Mouse (Mus musculus) left cerebral cortex, postnatal 14 days (tissue): ENCODE data around the gene Rnf34. TPM values are rescaled to one million over a fixed set of nuclear protein-coding genes. Genes with fewer than 3 reads are reported as not detected.

Experiments
- DNase-seq, 2 experiments: peaks; one replicate each; pipeline ENCODE4 v3.0.0; 2021 to 2022; ENCODE audit warnings: low spot score in 2 of 2, mixed read lengths in 1 of 2
- intact Hi-C: fragments of 180-260 bp; cut with DNase I; formaldehyde crosslinking; loops from one replicate; pipeline ENCODE4 v1.15.1; 2025
- long read RNA-seq, 2 experiments: library from polyadenylated mRNA; stranded (forward); transcript quantifications; one replicate each; pipeline ENCODE4 v2.0.0; 2021
- total RNA-seq, 2 experiments: library from RNA; stranded (reverse); gene quantifications; 2 replicates each; pipeline ENCODE4 v1.2.3; 2021

The Rnf34 gene
- total RNA-seq: 10 to 100 TPM; 44.6 to 53.8 TPM
- long read RNA-seq, experiment 1, full-length matches to known transcripts: 77 of 91 reads
- long read RNA-seq, experiment 1, partial matches to known transcripts: 10 of 91 reads
- long read RNA-seq, experiment 1, other reads (novel, unspliced or antisense): 4 of 91 reads
- long read RNA-seq, experiment 2, full-length matches to known transcripts: 65 of 73 reads
- long read RNA-seq, experiment 2, partial matches to known transcripts: 8 of 73 reads
- long read RNA-seq, experiment 2, other reads (novel, unspliced or antisense): 0 of 73 reads

DNA sequence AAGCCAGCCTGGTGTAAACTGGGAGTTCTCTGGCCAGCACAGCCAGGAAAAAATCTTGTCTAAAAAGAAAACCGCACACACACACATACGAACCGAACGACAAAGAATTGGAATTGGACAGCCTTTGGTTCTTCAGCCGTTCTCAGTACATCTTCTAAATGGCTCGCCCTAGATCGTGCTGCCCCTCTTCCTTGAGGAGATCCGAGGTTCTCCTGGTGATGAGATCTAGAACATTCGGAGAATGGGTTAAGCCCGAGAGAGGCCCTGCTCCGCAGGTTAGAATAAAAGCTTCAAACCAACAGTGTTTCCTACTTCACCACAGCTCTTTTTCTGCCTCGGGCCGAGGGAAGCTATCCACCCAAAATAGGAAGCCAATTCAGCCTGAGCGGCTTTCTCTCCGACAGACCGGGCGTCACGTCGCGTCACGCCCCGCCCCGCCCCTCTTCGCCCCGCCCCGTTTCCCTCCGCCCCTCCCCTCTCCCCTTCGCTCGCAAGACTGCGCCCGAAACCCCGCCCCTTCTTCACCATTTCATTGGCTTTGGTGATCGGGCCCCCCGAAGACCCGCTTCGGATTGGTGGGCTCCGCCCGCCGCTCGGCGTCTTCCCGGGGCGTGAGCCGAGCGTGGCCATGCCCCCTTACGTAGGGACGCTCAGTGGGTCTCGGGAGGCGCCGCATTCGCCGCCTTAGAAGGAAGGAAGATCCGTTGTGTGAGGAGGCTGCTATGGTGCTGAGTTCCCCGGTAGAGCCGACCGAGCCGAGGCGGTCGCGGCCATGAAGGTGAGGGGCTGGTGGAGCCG, at the start of gene Rnf34:
Gene Rnf34, plus strand, starts transcription at position 528 of the 798 bp plus-strand sequence.
- intact Hi-C loops: loop anchor here (5.0 kb wide), 1 partner anchor 32 kb away; no protein-coding TSS in a partner anchor
- DNase-seq: peak; percentile 97 to 99

DNA sequence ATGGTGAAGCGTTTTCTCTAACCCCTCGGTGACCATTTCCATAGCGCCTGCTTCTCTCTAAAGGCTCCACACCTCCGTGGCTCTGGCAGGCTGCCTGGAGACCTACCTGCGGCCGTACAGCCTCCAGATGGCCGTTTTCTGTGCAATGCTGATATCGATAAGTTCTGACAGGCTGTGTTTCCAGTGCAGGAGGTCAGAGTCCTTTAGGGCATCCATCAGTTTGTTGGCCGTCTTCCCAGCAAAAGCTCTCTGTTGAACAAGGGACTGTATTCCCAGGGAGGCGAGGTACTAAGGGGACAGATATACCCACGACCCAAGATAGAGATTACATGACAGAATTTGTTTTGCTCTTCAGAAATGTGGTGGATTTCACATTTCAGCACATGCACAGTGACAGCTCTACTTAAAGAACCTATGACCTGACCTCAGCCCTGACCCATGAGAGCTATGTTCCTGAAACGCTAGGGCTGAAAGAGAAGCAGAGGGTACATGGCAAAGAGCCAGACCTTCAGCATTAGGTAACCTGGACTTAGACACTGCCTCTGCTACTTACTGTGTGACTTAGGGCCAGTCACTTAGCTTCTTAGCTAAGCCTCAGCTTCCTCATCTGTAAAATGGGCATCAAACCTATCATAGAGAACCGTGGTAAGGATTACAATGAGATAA, 49.4 kb upstream of the Rnf34 start:
- intact Hi-C loops: no loop called here

DNA sequence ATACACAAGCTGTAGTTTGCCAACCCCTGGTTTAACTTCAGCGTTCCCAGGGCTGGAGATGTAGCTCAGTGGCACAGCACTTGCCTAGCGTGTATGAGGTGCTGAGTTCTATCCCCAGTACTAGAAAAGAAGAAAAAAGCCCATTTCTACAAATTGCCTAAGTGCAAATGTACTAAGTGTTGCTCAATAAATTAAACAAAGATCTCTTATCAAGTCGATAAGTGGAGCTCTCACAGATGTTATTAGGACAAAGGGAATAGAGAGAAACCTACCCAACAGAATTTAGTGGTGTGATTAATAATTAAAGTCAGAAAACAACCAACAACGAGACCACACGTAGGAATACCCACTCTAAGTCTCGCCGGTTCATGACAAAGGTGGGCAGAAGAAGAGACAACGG, 48.2 kb upstream of the Rnf34 start:
- no peak for DNase-seq
- intact Hi-C loops: no loop called here

More for the DNA sequence above, 49.4 kb upstream of the Rnf34 start:
- no peak for DNase-seq

DNA sequence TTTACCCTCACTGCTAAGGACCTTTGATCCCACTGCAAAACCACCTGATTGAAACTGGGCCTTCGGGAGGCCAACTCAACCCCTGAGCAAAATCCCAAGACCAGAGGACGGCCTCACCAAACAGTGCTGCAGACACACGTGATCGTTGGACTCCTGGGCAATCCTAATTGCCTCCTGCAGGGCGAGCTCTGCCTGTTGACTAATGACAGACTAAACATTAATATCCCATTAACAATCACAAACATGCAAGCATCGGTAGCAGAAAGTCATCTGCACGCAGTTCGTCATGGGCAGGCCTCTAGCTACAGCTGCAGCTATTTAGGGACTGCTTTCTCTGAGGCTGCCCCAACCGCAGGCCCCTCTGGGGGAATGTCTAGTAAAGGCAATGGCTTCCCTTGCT, 47.1 kb upstream of the Rnf34 start:
- no peak for DNase-seq
- intact Hi-C loops: no loop called here

DNA sequence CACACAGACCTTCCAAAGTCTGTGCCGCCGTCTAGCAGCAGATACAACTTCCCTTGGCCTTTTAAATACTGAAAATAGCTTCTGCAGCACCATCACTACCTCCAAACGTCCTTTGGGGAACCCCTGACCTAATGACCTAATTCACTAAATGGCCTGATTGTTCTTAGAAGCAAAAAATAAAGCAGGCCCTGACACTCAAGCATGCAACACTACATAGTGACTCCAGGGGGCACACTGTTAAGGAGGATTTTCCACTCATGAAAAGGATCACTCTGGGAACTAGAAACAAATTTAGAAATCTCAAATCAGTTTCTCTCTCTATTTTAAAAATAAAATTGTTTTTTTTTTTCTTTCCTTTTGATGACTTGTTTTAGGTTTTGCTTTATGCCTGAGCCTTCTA, 44.3 kb upstream of the Rnf34 start:
- intact Hi-C loops: no loop called here
- DNase-seq: no peak

DNA sequence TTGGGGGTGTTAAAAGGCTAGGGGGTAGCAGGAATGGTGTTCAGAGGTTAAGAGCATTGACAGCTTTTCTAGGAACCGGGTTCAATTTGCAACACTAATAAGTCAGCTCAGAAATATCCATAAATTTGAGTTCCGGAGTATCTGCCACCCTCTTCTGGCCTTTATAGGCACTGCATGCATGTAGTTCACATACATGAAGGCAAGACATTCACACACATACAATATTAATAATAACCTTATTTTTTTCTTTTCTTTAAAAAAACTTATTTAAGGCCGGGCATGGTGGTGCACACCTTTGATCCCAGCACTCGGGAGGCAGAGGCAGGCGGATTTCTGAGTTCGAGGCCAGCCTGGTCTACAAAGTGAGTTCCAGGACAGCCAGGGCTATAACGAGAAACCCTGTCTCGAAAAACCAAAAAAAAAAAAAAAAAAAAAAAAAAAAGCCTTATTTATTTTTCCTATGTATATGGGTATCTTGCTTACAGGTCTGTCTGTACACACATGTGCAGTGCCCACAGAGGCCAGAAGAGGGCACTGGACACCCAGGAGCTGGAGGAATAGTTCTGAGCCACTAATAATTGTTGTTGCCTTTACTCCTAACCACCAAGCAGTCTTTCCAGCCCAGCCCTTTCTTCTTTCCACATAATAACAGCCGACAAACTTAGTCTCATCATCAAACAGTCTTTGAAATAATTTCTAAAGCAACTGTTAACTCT, 38.3 kb upstream of the Rnf34 start:
- peak; percentile 52 to 68 for DNase-seq
- intact Hi-C loops: no loop called here

DNA sequence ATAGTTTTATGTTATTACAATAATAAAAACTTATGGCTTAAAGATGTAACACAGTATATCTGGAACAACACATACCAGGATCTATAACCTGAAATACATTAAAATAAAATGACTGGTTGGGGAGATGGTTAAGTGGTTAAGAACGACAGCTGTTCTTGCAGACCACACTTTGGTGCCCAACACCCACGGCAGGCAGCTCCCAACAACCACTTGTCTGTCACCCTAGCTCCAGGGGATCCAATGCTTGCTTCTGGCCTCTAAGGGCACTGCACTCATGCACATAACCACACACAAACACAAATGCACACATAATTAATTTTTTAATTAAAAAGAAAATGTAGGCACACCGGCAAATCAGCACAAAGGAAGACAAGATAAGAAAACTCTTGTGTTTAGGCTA, 37.1 kb upstream of the Rnf34 start:
- DNase-seq: no peak
- intact Hi-C loops: no loop called here

DNA sequence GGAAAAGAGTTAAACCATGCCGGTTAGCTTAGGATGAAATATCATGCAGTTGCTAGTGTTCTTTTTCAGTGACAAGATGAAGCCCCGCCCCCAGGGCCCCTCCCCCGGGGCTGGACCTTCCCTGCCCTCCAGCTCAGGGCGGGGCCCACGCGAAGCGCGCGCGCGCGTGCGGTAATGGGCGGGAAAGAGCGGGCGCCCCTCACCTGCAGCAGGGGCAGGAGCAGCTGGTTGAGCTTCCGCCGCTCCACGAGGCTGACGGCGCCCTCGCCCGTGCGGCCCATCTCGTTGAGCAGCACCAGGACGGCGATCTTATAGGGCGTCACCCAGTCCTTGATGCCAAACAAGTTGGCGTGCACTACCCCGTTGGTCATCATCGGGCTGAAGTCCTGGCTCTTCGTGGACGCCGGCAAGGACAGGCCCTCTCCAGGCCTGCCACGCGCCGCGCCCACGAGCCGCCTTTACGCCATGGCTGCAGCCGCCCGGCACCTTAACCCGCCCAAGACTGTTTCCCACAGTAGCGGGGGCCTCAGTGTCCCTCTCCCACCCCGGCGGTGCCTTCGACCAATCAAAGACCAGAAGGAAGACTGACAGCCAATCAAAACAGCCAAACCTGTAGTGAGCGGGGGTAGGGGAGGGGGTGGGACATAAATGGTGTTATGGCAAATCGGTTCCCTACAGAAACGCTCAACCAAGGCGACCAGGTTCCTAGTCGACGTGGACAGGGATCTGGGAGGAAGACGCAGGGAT, 28.9 kb upstream of the Rnf34 start, which contains the start of gene Anapc5:
Gene Anapc5, minus strand, starts transcription at position 563 of the 747 bp plus-strand sequence.
- intact Hi-C loops: loop anchor here (5.0 kb wide), 1 partner anchor 61 kb away; no protein-coding TSS in a partner anchor
- DNase-seq: peak; percentile 90 to 96

DNA sequence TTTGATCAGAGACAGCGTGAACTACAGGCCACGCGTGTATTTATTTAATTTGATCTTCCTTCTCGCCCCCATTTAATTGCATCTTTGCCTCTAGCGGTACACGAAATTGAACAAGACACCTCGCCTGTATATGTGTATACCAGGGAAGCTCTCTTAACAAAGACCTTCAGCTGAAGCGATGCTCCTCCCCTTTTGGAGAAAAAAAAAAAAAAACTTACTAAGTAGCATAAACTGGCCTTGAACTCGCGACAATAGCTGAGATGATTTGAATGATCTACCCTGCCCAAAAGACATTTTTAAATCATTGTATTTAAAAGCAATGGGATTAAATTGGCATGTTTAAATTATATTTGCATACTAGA, 28.3 kb upstream of the Rnf34 start:
- intact Hi-C loops: loop anchor here (5.0 kb wide), 1 partner anchor 61 kb away; no protein-coding TSS in a partner anchor
- no peak for DNase-seq

DNA sequence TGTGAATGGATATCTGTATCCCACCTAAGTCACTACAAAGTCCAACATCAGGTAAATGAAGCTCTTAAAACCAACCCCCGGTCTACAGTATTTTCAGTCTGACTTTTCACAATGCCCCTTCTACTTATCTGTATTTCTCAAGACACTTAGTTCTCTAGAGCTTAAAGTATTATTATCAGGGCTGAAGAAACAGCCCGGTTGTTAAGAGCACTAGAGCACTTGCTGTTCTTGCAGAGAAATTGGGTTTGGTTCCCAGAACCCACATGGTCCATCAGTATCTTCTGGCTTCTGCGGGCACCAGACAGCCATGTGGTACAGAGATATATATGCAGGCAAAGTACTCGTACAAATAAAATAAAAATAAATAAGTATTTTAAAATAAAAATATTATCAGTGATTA, 27.4 kb upstream of the Rnf34 start:
- DNase-seq: no peak
- intact Hi-C loops: loop anchor here (5.0 kb wide), 1 partner anchor 60 kb away; no protein-coding TSS in a partner anchor

DNA sequence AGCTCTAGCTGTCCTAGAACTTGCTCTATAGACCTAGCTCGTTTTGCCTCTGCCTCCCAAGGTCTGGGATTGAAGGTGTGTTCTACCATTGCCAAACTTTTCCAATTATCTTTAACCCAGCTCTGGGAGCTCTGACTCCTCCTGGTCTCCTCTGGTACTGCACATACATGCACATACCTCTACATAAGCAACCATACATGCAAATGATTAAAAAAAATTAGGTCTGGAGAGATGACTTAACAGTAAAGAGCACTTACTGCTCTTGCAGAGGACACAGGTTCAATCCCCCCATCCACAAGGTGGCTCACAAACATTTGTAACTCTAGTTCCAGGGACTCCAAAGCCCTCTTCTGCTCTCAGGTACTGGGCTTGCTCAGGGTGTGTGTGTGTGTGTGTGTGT, 25.9 kb upstream of the Rnf34 start:
- no peak for DNase-seq
- intact Hi-C loops: loop anchor here (5.0 kb wide), 1 partner anchor 58 kb away; no protein-coding TSS in a partner anchor

DNA sequence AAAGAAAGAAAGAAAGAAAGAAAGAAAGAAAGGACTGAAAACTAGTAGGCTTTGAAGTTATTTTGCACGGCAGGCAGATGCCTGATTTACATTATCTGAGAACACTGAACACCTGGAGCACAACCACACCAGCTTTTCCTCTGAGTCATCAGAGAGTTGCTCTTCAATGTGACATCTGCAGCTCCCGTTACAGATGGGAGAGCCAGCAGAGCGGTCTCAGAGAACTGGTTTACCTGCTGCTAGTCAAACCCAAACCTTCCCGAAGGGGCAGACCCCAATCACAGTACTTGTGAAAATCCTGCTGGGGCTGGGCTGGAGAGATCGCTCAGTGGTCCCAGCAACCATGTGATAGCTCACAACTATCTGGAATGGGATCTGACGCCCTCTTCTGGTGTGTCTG, 25.4 kb upstream of the Rnf34 start:
- intact Hi-C loops: loop anchor here (5.0 kb wide), 1 partner anchor 58 kb away; no protein-coding TSS in a partner anchor

DNA sequence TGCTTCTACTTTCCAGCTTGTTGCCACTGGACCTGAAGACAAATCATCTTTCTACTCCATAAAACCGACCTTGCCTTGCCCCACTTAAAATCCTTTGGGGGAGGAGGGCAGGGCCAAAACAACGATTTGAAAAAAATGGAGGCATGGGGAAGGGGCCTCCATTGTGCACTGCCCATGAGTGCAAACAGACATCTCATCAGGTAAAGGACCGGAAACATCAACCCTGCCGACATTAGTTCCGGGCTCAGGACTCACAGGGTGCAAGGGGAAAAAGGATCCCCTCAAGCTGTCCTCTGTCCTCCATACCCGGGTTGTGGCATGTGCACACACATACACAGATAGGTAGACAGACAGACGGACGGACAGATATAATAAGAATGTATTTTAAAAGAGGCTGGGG, 24.7 kb upstream of the Rnf34 start:
- intact Hi-C loops: no loop called here
- DNase-seq: no peak

More for the DNA sequence above, 25.4 kb upstream of the Rnf34 start:
- DNase-seq: no peak

DNA sequence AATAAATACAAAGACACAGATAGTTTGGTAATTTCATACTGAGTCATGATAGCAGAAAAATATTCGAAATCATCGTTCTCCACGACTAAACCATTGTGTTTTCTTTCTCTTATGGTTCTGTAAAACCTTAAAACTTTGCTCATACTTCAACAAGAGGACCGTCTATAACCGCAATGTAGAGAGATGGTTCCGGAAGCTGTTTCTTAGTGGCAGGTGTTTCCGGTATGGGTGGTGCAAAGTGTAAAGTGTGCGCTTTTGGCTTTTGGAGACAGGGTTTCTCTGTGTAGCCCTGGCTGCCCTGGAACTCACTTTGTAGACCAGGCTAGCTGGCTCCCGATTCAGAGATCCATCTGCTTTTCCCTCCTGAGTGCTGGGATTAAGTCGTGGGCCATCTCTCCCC, 17.3 kb upstream of the Rnf34 start:
- DNase-seq: no peak
- intact Hi-C loops: no loop called here

DNA sequence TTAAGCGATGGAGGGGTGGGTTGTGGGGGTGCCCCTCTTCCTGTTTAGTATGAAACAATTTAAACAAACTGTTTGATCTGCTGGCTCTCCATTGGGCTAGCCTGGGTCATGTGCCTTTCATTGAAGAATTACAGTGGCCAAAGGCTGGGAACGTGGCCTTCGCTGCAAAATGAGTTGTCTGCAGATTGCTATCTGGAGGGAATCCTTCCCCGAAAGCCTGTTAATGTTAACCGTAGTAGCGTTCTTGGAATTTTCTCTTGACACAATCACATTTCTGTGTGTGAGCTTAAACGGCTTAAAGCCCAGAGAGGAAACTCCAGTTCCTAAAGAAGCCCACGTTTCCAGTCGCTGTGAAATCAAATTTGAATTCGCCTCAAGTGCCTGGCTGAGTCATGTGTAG, 16.9 kb upstream of the Rnf34 start:
- intact Hi-C loops: no loop called here
- DNase-seq: no peak

DNA sequence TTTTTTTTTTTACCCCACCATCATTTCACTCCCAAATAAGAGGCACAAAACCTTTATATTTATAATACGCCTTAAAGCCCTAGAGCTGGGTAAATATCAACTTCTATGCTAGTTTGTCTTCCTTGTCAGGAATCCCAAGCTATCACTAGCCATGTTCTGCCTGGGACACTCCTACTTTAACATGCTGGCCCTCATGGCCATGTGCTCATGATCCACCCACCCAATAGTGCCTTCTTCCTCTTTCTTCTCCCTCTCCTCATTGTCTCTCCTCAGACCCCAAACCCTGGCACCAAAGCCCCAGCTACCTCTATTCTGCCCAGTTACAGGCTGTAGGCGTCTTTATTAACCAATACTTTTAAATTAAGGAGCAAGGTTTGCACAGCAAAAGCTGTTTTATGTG, 8.7 kb upstream of the Rnf34 start:
- intact Hi-C loops: no loop called here
- no peak for DNase-seq

DNA sequence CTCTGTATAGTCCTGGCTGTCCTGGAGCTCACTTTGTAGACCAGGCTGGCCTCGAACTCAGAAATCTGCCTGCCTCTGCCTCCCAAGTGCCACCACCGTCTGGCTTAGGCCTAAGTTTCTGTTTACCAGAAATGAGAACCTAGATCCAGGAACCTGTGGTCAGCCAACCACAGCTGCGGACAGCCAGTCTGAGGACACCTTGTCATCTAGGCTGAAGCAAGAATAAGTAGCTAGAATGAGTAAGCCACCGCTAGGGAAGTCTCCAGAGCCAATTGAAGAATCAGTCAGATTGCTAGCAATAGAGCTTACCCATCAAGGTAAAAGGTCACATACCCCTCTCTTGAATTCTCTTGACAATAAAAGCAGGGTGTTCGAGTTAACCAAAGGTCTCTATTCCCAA, 6.0 kb upstream of the Rnf34 start:
- intact Hi-C loops: no loop called here
- DNase-seq: no peak

DNA sequence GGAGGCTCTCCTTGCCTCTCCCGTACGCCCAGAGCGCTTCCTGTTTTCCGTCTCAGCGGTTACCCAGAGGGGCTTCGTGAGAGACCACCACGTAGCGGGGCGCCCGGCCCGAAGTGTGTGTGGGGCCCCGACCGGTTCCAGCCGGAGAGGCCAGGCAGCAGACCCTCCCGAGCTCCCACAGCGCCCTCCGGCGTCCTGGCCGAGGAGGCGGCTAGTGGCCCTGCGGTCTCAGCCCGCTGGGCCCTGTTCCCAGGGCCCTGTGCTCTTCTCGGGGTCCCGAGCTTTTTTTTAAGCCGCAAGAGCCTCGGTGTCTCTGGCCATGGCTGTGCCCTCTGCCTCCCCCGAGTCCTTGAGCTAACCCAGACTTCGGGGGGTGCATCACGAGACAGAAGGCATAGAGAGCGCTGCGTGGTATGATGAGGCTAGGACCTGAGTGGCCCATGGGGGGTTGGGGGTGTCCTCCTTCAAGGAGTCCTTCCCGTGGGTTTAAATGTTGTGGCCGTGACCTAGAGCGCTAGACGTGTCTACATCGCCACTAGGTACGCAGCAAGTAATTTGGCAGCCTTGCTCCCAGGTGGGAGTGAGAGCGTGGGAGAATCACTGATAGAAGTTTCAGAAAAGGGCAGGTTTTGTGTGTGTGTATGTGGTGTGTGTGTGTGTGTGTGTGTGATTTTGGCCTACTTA, 613 bp downstream of the Rnf34 start:
- intact Hi-C loops: loop anchor here (5.0 kb wide), 1 partner anchor 33 kb away; no protein-coding TSS in a partner anchor

More for the DNA sequence above, 613 bp downstream of the Rnf34 start:
- peak in 1 of 2 experiments; percentile 67 for DNase-seq
